Mouse (Mus musculus) limb, embryonic 14.5 days (tissue): ENCODE measurements around the gene Npr2. TPM values are rescaled to one million over a fixed set of nuclear protein-coding genes. Genes with fewer than 3 reads are reported as not detected.
"Not testable (repeated sequence)": the region's sequence is repeated elsewhere in the genome, so short reads cannot be mapped to it uniquely, and the experiment has no call there.

Experiments used
- ATAC-seq: fragments of 200-750 bp; cut with Nextera tagmentation; 2 replicates; pipeline ENCODE4 v1.8.0; 2017; ENCODE audit warnings: low read depth, moderate number of reproducible peaks, moderate TSS enrichment; ENCODE audit not compliant: low FRiP score
- DNase-seq: peaks from one replicate; pipeline ENCODE4 v3.0.0-alpha.2; 2015; ENCODE audit warnings: low spot score
- H3K27ac ChIP-seq: fragments of 300-500 bp; sonication (generic); replicated peaks from 2 replicates; pipeline ENCODE4 v1.5.1; 2014; ENCODE audit warnings: low read depth, mild to moderate bottlenecking, low read length, moderate library complexity, mixed read lengths
- H3K27me3 ChIP-seq: fragments of 300-500 bp; sonication (generic); 2 replicates; pipeline ENCODE4 v1.6.1; 2014; ENCODE audit warnings: low read length, mixed read lengths; ENCODE audit not compliant: control insufficient read depth, insufficient read depth
- H3K36me3 ChIP-seq: fragments of 300-500 bp; sonication (generic); 2 replicates; pipeline ENCODE4 v1.6.1; 2014; ENCODE audit warnings: mild to moderate bottlenecking, low read length, moderate library complexity, mixed read lengths; ENCODE audit not compliant: control insufficient read depth, insufficient read depth
- H3K4me1 ChIP-seq: fragments of 300-500 bp; sonication (generic); 2 replicates; pipeline ENCODE4 v1.6.1; 2014; ENCODE audit warnings: antibody characterized with exemption, low read length, mixed read lengths; ENCODE audit not compliant: control insufficient read depth, insufficient read depth
- H3K4me2 ChIP-seq: fragments of 300-500 bp; sonication (generic); replicated peaks from 2 replicates; pipeline ENCODE4 v1.6.1; 2014; ENCODE audit warnings: low read depth, mild to moderate bottlenecking, low read length, moderate library complexity; ENCODE audit not compliant: severe bottlenecking
- H3K4me3 ChIP-seq: fragments of 300-500 bp; sonication (generic); replicated peaks from 2 replicates; pipeline ENCODE4 v1.5.1; 2014; ENCODE audit warnings: low read length
- H3K9ac ChIP-seq: fragments of 300-500 bp; sonication (generic); 2 replicates; pipeline ENCODE4 v1.6.1; 2014; ENCODE audit warnings: mild to moderate bottlenecking, low read depth, low read length, moderate library complexity; ENCODE audit not compliant: severe bottlenecking
- H3K9me3 ChIP-seq: fragments of 300-500 bp; sonication (generic); 2 replicates; pipeline ENCODE4 v1.6.1; 2016; ENCODE audit warnings: low read length; ENCODE audit not compliant: control insufficient read depth
- POLR2A ChIP-seq: fragments of 200-500 bp; IDR thresholded peaks from 2 replicates; pipeline ENCODE4 v1.8.0; 2012; ENCODE audit warnings: inconsistent platforms, mild to moderate bottlenecking, moderate library complexity, borderline replicate concordance; ENCODE audit not compliant: insufficient read depth, insufficient read length; ENCODE audit errors: extremely low read depth
- WGBS: fragments of 180-500 bp; shearing (Covaris S2); extraction: QIAGEN DNeasy Blood & Tissue Kit; methylation state at CpG from one replicate; pipeline ENCODE4 v1.1.7; 2014; 5-methylcytosine and 5-hydroxymethylcytosine counted together
- polyA plus RNA-seq, 2 experiments: library from polyadenylated mRNA; depleted of rRNA in 1 of 2; stranded (reverse) in 1 of 2; unstranded in 1 of 2; fragments of >200 nt; fragmentation: Nextera tagmentation in 1 of 2; extraction: Ambion mirVana in 1 of 2; gene quantifications; 2 replicates each; pipeline versions ENCODE4 v1.2.1 to v1.2.3; 2012 to 2014

Gene Npr2
- polyA plus RNA-seq, 2 experiments: 33.3 to 121 TPM

- H3K27me3 ChIP-seq: no peaks in the 10 kb centered on the region
- TF ChIP-seq POLR2A: no peak
- H3K36me3 ChIP-seq: peaks cover 31% of the 10 kb centered on the region
- H3K4me3 ChIP-seq: no peak overlapping the region
- DNase-seq (no peak), ATAC-seq (no peak)
- H3K9ac ChIP-seq: no peak overlapping the region
- no peaks in the 10 kb centered on the region for H3K9me3 ChIP-seq
- 76% methylated on average over 8 of the region's 8 CpGs for WGBS
- H3K4me1 ChIP-seq: peaks cover 4% of the 10 kb centered on the region; the same call in 1 of the 2 replicates
- H3K4me2 ChIP-seq: no peak overlapping the region
- H3K27ac ChIP-seq: no peak overlapping the region
Measured at GRCm38 (mm10) chr4:43586411-43586810, 45.3 kb upstream of the Npr2 start.

GRCm38 (mm10) chr4:43587681-43588080, 44.1 kb upstream of the Npr2 start:
- 37% methylated on average over 7 of the region's 7 CpGs for WGBS
- Histone ChIP-seq H3K4me3 (no peak overlapping the region), H3K4me2 (no peak overlapping the region), H3K27ac (no peak overlapping the region), H3K36me3 (peaks cover 19% of the 10 kb centered on the region), H3K9me3 (no peaks in the 10 kb centered on the region), H3K4me1 (peaks cover 4% of the 10 kb centered on the region; the same call in 1 of the 2 replicates), H3K9ac (no peak overlapping the region), H3K27me3 (no peaks in the 10 kb centered on the region)
- ATAC-seq (no peak), DNase-seq (no peak)
- TF ChIP-seq POLR2A: no peak

- DNase-seq (no peak), ATAC-seq (no peak)
- peaks cover 4% of the 10 kb centered on the region; the same call in 1 of the 2 replicates for H3K4me1 ChIP-seq
- H3K27me3 ChIP-seq: no peaks in the 10 kb centered on the region
- no peak overlapping the region for H3K4me2 ChIP-seq
- no peak overlapping the region for H3K9ac ChIP-seq
- no peaks in the 10 kb centered on the region for H3K36me3 ChIP-seq
- TF ChIP-seq POLR2A: no peak
- no peaks in the 10 kb centered on the region for H3K9me3 ChIP-seq
- H3K27ac ChIP-seq: no peak overlapping the region
- WGBS: 66% methylated on average over 5 of the region's 5 CpGs
- no peak overlapping the region for H3K4me3 ChIP-seq
Measured at GRCm38 (mm10) chr4:43591543-43591942, 40.2 kb upstream of the Npr2 start.

- TF ChIP-seq POLR2A: no peak
- peaks cover 4% of the 10 kb centered on the region; the same call in 1 of the 2 replicates for H3K4me1 ChIP-seq
- DNase-seq (no peak), ATAC-seq (no peak)
- no peaks in the 10 kb centered on the region for H3K9me3 ChIP-seq
- no peaks in the 10 kb centered on the region for H3K27me3 ChIP-seq
- H3K4me2 ChIP-seq: no peak overlapping the region
- 59% methylated on average over 3 of the region's 3 CpGs for WGBS
- no peak overlapping the region for H3K9ac ChIP-seq
- H3K36me3 ChIP-seq: no peaks in the 10 kb centered on the region
- no peak overlapping the region for H3K4me3 ChIP-seq
- H3K27ac ChIP-seq: no peak overlapping the region
Measured at GRCm38 (mm10) chr4:43591961-43592360, 39.8 kb upstream of the Npr2 start.

GRCm38 (mm10) chr4:43593453-43593852, 38.3 kb upstream of the Npr2 start:
- H3K36me3 ChIP-seq: no peaks in the 10 kb centered on the region
- H3K9ac ChIP-seq: no peak overlapping the region
- no peak overlapping the region for H3K4me3 ChIP-seq
- no peak for TF ChIP-seq POLR2A
- ATAC-seq: no peak
- no peaks in the 10 kb centered on the region for H3K27me3 ChIP-seq
- no peak for DNase-seq
- no peak overlapping the region for H3K27ac ChIP-seq
- no peaks in the 10 kb centered on the region for H3K9me3 ChIP-seq
- no peaks in the 10 kb centered on the region for H3K4me1 ChIP-seq
- WGBS: 43% methylated on average over 3 of the region's 3 CpGs
- no peak overlapping the region for H3K4me2 ChIP-seq

GRCm38 (mm10) chr4:43596597-43596996, 35.1 kb upstream of the Npr2 start:
- WGBS: 83% methylated on average over 2 of the region's 2 CpGs
- not testable (repeated sequence) for H3K9me3 ChIP-seq, H3K4me1 ChIP-seq, H3K27me3 ChIP-seq, H3K27ac ChIP-seq, H3K36me3 ChIP-seq, H3K9ac ChIP-seq, ATAC-seq, H3K4me2 ChIP-seq, DNase-seq, H3K4me3 ChIP-seq
